Mouse (Mus musculus) common myeloid progenitor, adult 5-6 weeks (primary cell): ENCODE results near the gene Map3k6. TPM values are rescaled to one million over a fixed set of nuclear protein-coding genes. Genes with fewer than 3 reads are reported as not detected.

Source experiments
- total RNA-seq: library from RNA; stranded (forward); fragments of 200-1000, 187-1606 nt; gene quantifications from 2 replicates; pipeline ENCODE4 v1.2.3, GENCODE M21; 2017

Map3k6 gene
- total RNA-seq, 1 experiment from 2014 or later: 7.2 TPM

Other genes starting within 250 kb of the Map3k6 start
- 2.6 and 3.5 TPM in 2 replicates for gene Ahdc1, start 229.6 kb upstream of the Map3k6 start, total RNA-seq
- 45.6 and 61.3 TPM in 2 replicates for gene Wasf2, start 110.3 kb upstream of the Map3k6 start, total RNA-seq
- gene Cd164l2, start 28.7 kb upstream of the Map3k6 start, total RNA-seq: not detected in 2 replicates
- not detected in 2 replicates for gene Gpr3, start 28.3 kb upstream of the Map3k6 start, total RNA-seq
- 0.87 and 3.0 TPM in 2 replicates for gene Sytl1, start 22.3 kb downstream of the Map3k6 start, total RNA-seq
- 20.4 and 21.7 TPM in 2 replicates for gene Tmem222, start 37.0 kb downstream of the Map3k6 start, total RNA-seq
- 9.3 and 12.6 TPM in 2 replicates for gene Wdtc1, start 112.7 kb downstream of the Map3k6 start, total RNA-seq
- gene Slc9a1, start 128.9 kb downstream of the Map3k6 start, total RNA-seq: 9.0 and 9.7 TPM in 2 replicates
- not detected in 2 replicates for gene Tent5b, start 239.3 kb downstream of the Map3k6 start, total RNA-seq